Mouse (Mus musculus): ENCODE measurements at regions not wholly inside any gene's neighbourhood (a gene's known extent, or its start where the extent isn't known, plus 50 kb on each side); places are given as distances from the start of the nearest gene placed in this dataset.

GRCm38 (mm10) chr1:189991089-189991488 lies 68.9 kb upstream of the Smyd2 start:
- DNase-seq (ENCODE audit: inconsistent ontology term): no peak

DNA sequence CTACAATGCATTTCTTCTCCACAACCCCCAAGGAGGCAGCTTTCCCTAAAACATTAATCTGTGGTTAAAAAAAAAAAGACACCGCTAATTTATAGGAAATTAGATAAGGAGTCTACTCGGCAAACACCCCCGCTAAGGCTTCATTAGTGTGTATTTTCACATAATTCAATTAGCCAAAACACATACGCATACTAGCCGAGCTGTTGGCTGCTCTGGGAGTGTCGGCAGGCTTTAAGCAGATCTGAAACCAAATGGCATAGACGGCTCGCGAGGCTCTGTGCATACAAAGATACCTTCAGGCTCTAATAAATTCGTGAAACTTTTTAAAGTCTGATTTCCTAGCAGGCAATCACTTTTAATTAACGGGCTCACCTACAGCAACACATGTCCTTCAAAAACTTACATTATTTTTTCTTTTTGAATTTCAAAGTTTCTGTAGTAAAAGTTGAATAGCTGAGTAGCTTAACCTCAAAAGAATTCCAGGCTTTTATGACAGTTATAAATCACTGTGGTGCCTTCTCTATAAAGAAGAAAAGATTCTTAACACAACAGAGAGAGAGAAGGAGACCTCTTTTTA lies 68.0 kb upstream of the Smyd2 start:
- DNase-seq (ENCODE audit: inconsistent ontology term): peak; percentile 5

GRCm38 (mm10) chr1:189989376-189989775 lies 67.2 kb upstream of the Smyd2 start:
- no peak for DNase-seq (ENCODE audit: inconsistent ontology term)

DNA sequence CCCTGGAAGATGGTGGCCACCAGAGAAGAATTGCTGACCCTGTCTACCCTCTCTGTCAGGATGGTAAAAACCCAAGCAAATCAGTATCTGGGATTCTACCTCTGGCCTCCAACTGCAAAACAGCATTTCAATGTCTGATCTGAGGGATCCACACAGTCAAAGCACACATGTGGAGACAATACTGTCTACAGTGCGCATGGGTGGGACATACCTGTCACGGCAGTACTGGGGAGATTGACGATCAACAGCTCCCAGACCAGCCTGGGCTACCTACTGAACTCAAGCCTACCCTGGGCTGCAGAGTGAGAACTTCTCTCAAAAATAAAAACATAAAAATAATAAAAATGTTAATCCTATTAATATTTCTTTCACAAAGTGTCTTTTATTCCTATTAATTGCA lies 66.7 kb upstream of the Smyd2 start:
- no peak for DNase-seq (ENCODE audit: inconsistent ontology term)

- no peak for DNase-seq (ENCODE audit: inconsistent ontology term)
Measured at GRCm38 (mm10) chr1:189985516-189986205, 63.5 kb upstream of the Smyd2 start.

DNA sequence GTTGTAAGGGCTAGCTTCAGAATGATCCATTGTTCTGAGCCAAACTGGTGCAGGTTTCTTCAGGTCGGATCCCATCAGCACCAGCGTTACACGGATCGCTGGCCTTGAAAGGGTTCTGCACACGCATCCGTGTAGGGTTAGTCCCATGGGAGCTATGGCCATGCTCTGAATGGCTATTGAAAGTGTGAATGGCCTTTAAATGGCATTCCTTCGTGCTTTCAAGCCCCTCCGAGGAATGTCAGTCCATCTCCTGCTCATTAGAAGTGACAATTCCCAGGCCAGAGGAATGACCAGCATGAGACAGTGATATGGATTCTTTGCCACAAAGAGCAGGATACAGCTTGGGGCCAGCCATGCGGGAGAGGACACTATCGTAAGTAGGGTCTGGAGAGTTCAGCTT lies 56.1 kb upstream of the Smyd2 start:
- DNase-seq (ENCODE audit: inconsistent ontology term): peak; percentile 80

DNA sequence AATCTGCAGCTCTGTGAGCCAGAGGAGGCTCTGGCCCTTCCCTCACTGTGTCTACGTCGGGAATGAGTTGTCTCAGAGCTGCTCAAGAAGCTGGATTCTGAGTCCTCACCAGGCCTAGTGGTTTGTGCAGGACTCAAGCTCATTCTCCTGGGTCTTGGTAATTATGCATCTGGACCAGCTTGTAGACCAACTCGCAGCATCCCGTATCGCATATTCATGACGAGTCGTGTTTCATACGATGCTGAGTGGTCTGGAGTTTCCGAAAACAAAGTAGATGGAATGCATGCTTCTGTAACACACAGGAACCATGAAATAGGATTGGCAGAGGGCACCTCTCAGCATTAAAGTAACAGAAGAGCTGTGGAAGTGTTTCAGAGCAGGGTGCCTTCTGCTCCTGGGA lies 53.5 kb upstream of the Smyd2 start:
- no peak for DNase-seq (ENCODE audit: inconsistent ontology term)

DNA sequence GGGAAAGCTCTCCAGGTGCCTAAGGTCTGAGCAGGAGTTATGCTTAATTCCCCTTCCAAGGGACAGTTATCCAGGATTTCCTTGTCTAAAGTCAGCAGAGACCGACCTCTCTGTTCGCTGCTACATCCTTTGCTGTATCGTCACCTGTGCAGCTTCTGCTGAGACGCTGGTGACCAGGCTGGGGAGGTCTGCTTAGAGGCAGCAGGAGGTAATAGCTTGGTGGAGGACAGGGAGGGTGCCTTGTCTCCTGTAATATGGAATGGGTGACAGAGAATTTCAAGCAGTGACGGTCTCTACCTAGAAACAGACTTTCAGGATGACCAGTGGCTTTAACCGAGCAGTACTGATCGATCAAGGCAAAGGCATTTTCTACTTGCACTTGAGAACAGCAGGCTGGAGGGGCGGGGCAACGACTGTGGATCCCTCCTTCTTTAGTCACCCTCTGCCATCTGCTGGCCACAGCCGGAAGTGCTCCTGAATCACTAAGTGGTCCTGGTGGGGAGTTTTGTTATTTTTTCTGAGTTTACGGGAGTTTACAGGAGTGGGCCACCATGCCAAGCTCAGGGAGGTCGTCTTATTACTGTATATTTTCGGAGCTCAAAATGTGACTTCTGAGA lies 50.7 kb upstream of the Smyd2 start:
- peak; percentile 81 for DNase-seq (ENCODE audit: inconsistent ontology term)
